ENCODE assay signal across 20 mouse cellular contexts in the genomic region with DNA sequence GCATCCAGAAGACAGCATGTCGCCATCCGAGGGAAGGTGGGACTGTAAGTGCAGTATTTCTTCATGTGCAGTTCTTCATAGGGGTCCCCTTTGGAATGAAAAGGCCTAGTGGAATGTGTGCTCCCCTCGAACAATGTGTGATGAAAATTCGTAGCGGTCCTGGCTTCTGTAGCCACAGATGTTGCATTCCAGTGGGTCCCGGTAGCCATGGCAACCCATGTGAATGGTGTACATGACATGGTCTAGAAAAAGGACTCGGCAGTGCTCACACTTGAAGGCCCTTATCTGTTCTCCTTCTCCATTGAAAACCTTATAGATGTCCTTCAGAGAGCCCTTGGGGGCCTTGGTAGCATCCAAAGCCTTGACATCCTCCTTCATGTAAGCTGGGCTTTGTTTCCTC.
DNase-seq lines count a peak whose midpoint lies in the region; ATAC-seq lines count a peak whose summit lies in the region.
"Had no signal": no experiment of that assay in that cellular context is flagged by ENCODE, and none has a peak within 500 bp of the region (broad histone marks: within the 10 kb centered on the region; RNA-seq: fewer than 3 reads in every experiment).

No protein-coding gene starts in this region.

- ATAC-seq in hindbrain, embryonic 12.5 days (ENCODE audit: low FRiP score) = no peak
- ATAC-seq: liver, postnatal 0 days had no signal

- H3K4me3 ChIP-seq in hindbrain, embryonic 10.5 days = no peak overlapping the region
- H3K4me3 ChIP-seq in hindbrain, embryonic 12.5 days = no peak overlapping the region
- H3K4me3 ChIP-seq: embryonic facial prominence, embryonic 15.5 days; heart, embryonic 10.5 days; hindbrain, embryonic 15.5 days; limb, embryonic 10.5 days had no signal

- no peak overlapping the region for H3K9ac ChIP-seq in hindbrain, embryonic 12.5 days
- H3K9ac ChIP-seq: embryonic facial prominence, embryonic 15.5 days; hindbrain, embryonic 15.5 days; liver, postnatal 0 days had no signal

- 47% methylated on average over 7 of the region's 7 CpGs for WGBS in hindbrain, embryonic 10.5 days
- WGBS in hindbrain, embryonic 12.5 days = 31% methylated on average over 7 of the region's 7 CpGs

- peaks cover 15% of the 10 kb centered on the region for H3K4me1 ChIP-seq in hindbrain, embryonic 10.5 days (replicated peaks)
- H3K4me1 ChIP-seq in hindbrain, embryonic 12.5 days = peaks cover 5% of the 10 kb centered on the region; the same call in 1 of the 2 replicates
- H3K4me1 ChIP-seq: embryonic facial prominence, embryonic 15.5 days; heart, embryonic 10.5 days; limb, embryonic 10.5 days had no signal

- H3K27me3 ChIP-seq in hindbrain, embryonic 10.5 days (ENCODE audit: insufficient read depth, poor library complexity, severe bottlenecking) = no peaks in the 10 kb centered on the region
- H3K27me3 ChIP-seq in hindbrain, embryonic 12.5 days = no peaks in the 10 kb centered on the region
- H3K27me3 ChIP-seq: CH12.LX; embryonic facial prominence, embryonic 15.5 days; hindbrain, embryonic 15.5 days had no signal

- H3K36me3 ChIP-seq in hindbrain, embryonic 10.5 days = no peaks in the 10 kb centered on the region
- H3K36me3 ChIP-seq in hindbrain, embryonic 12.5 days = no peaks in the 10 kb centered on the region
- H3K36me3 ChIP-seq: hindbrain, embryonic 15.5 days; limb, embryonic 10.5 days had no signal

- peak; percentile 66 for DNase-seq in hindbrain, embryonic 10.5 days (ENCODE audit: low spot score)
- DNase-seq in R1 (ENCODE audit: low read depth, low spot score) = peak; percentile 16
- DNase-seq in embryo, embryonic 10.5 days (ENCODE audit: low spot score) = peak; percentile 57
- peak; percentile 25 for DNase-seq in forelimb bud, embryonic 11.5 days (ENCODE audit: low read depth, low spot score)
- DNase-seq in testis, postnatal 14 days (ENCODE audit: low spot score) = no peak
- DNase-seq in ovary, adult 18-20 months (ENCODE audit: low spot score) = no peak
- DNase-seq in kidney, postnatal 36 days = no peak
- DNase-seq: cerebellum, adult 8-10 months; kidney, adult 11 months; liver, postnatal 0 days; lung, postnatal 36 days; right cerebral cortex, adult 18-20 months; thymus, postnatal 25 days had no signal

- no peaks in the 10 kb centered on the region for H3K9me3 ChIP-seq in hindbrain, embryonic 10.5 days
- no peaks in the 10 kb centered on the region for H3K9me3 ChIP-seq in hindbrain, embryonic 12.5 days (replicated peaks)
- H3K9me3 ChIP-seq: embryonic facial prominence, embryonic 15.5 days; heart, embryonic 10.5 days; hindbrain, embryonic 15.5 days; limb, embryonic 10.5 days had no signal

- no peak overlapping the region for H3K27ac ChIP-seq in hindbrain, embryonic 10.5 days
- no peak overlapping the region for H3K27ac ChIP-seq in hindbrain, embryonic 12.5 days
- H3K27ac ChIP-seq: embryonic facial prominence, embryonic 15.5 days; heart, embryonic 10.5 days; hindbrain, embryonic 15.5 days; kidney, postnatal 0 days; limb, embryonic 10.5 days had no signal

- no peak overlapping the region for H3K4me2 ChIP-seq in hindbrain, embryonic 12.5 days (replicated peaks)
- H3K4me2 ChIP-seq: embryonic facial prominence, embryonic 15.5 days; hindbrain, embryonic 15.5 days had no signal

Comparison
In these comparisons a context has a peak if more than half of its experiments do, and no peak if none do; other contexts are left out.
1. DNase-seq: peak in hindbrain, embryonic 10.5 days (single experiment), R1 (single experiment), embryo, embryonic 10.5 days (single experiment) and forelimb bud, embryonic 11.5 days (single experiment); none in testis, postnatal 14 days (single experiment), ovary, adult 18-20 months (single experiment) and kidney, postnatal 36 days (0 of 2).